Mouse (Mus musculus) 416B (cell line): ENCODE data around the gene Dlgap1.

Source experiments
- DNase-seq: peaks from one replicate; pipeline ENCODE4 v3.0.0; 2011; ENCODE audit warnings: low read depth

Dlgap1 gene

GRCm38 (mm10) chr17:70626396-70626795 lies 657.5 kb downstream of the Dlgap1 start:
- DNase-seq = no peak

GRCm38 (mm10) chr17:70626925-70627324 lies 658.1 kb downstream of the Dlgap1 start:
- no peak for DNase-seq

GRCm38 (mm10) chr17:70629653-70630378 lies 660.9 kb downstream of the Dlgap1 start:
- DNase-seq = no peak

- peak; percentile 39 for DNase-seq
Observed at GRCm38 (mm10) chr17:70633181-70633944, 664.5 kb downstream of the Dlgap1 start.

GRCm38 (mm10) chr17:70643211-70643610 lies 674.3 kb downstream of the Dlgap1 start:
- DNase-seq = no peak

GRCm38 (mm10) chr17:70646641-70647040 lies 677.8 kb downstream of the Dlgap1 start:
- DNase-seq = no peak

- no peak for DNase-seq
Observed at GRCm38 (mm10) chr17:70661382-70661781, 692.5 kb downstream of the Dlgap1 start.

- DNase-seq = no peak
Observed at GRCm38 (mm10) chr17:70663992-70664391, 695.1 kb downstream of the Dlgap1 start.

- no peak for DNase-seq
Observed at GRCm38 (mm10) chr17:70664484-70665040, 695.7 kb downstream of the Dlgap1 start.

- DNase-seq = no peak
Observed at GRCm38 (mm10) chr17:70673985-70674384, 705.1 kb downstream of the Dlgap1 start.

GRCm38 (mm10) chr17:70676522-70676921 lies 707.6 kb downstream of the Dlgap1 start:
- DNase-seq = no peak

GRCm38 (mm10) chr17:70683561-70684167 lies 714.8 kb downstream of the Dlgap1 start:
- peak; percentile 56 for DNase-seq

GRCm38 (mm10) chr17:70690174-70690573 lies 721.3 kb downstream of the Dlgap1 start:
- no peak for DNase-seq

GRCm38 (mm10) chr17:70690598-70690997 lies 721.7 kb downstream of the Dlgap1 start:
- DNase-seq = no peak

- peak; percentile 75 for DNase-seq
Observed at GRCm38 (mm10) chr17:70706976-70707818, 738.3 kb downstream of the Dlgap1 start.

GRCm38 (mm10) chr17:70707819-70708140 lies 738.9 kb downstream of the Dlgap1 start:
- DNase-seq = no peak

- peak; percentile 20 for DNase-seq
Observed at GRCm38 (mm10) chr17:70709545-70709944, 740.7 kb downstream of the Dlgap1 start.

- DNase-seq = no peak
Observed at GRCm38 (mm10) chr17:70713470-70713869, 744.6 kb downstream of the Dlgap1 start.

GRCm38 (mm10) chr17:70719684-70720324 lies 750.9 kb downstream of the Dlgap1 start:
- DNase-seq = peak; percentile 93

- DNase-seq = peak; percentile 69
Observed at GRCm38 (mm10) chr17:70720766-70721165, 751.9 kb downstream of the Dlgap1 start.

GRCm38 (mm10) chr17:70722146-70722545 lies 753.3 kb downstream of the Dlgap1 start:
- no peak for DNase-seq
